Mouse (Mus musculus) Patski (cell line): ENCODE data around the gene Nts. TPM values are rescaled to one million over a fixed set of nuclear protein-coding genes. Genes with fewer than 3 reads are reported as not detected.
"Not testable (repeated sequence)": the region's sequence is repeated elsewhere in the genome, so short reads cannot be mapped to it uniquely, and the experiment has no call there.

ENCODE experiments used
- ATAC-seq: fragments of 100-300 bp; one replicate; pipeline ENCODE4 v1.8.0; 2021
- CTCF ChIA-PET: fragments of 350-600 bp; sonication (Branson Sonifier 250); formaldehyde crosslinking; loops from one replicate; lab custom pipeline; 2022; ENCODE audit warnings: inconsistent platforms; lab: Charles Lee
- POLR2A ChIA-PET: fragments of 350-600 bp; sonication (Branson Sonifier 250); formaldehyde crosslinking; loops from one replicate; lab custom pipeline; 2022; ENCODE audit warnings: antibody characterized with exemption, inconsistent platforms; lab: Charles Lee
- DNase-seq: peaks from one replicate; pipeline ENCODE4 v3.0.0-alpha.2; 2011; ENCODE audit warnings: low read depth, low spot score
- H3K27me3 ChIP-seq: fragments of 371-371 bp; one replicate; pipeline ENCODE4 v1.5.1; 2021
- CTCF ChIP-seq: fragments of 100-300 bp; IDR thresholded peaks from one replicate; pipeline ENCODE4 v1.5.1; 2021
- in situ Hi-C: fragments of 300-500 bp; cut with MboI; formaldehyde crosslinking; loops from 3 replicates; pipeline ENCODE4 v1.11.1; 2018; ENCODE audit warnings: low pct_unique_long_range_greater_than_20kb, mixed read lengths
- polyA plus RNA-seq: library from polyadenylated mRNA; unstranded; gene quantifications from one replicate; pipeline ENCODE4 v1.2.3, GENCODE M21; 2021

Gene Nts
- polyA plus RNA-seq, 1 experiment from 2014 or later, result not detected

DNA sequence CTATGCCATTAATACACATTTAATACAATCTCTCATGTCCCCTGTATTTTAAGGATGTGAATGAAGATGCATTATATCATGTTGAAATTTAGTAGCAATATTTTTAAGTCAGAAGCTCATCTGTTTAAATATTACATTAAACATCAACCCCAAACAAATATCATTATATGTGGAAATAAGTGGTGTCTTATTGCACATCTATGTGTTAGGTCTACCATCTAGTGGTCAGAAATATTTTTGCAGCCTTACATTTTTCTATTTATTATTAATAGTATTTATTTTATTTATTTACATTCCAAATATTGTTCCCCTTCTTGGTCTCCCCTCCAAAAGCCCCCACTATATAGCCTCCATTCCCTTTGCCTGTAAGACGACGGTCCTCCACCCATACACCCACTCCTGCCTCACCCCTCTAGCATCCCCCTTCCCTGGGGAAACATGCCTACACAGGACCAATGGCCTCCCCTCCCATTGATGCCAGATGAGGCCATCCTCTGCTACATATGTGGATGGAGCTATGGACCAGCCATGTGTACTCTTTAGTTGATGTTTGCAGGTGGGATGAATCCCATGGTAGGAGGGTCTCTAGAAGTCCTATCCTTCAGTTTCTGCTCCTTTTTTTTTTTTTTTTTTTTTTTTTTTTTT lies 45.3 kb downstream of the Nts start:
- DNase-seq (no peak), ATAC-seq (no peak)
- peaks cover 17% of the 10 kb centered on the region for H3K27me3 ChIP-seq
- ChIA-PET CTCF (no interaction called here), POLR2A (no interaction called here)
- in situ Hi-C loops, result loop anchor here (25.0 kb wide), 2 partner anchors 1708 to 1808 kb away; no protein-coding TSS in a partner anchor
- peak; percentile 39 for TF ChIP-seq CTCF

DNA sequence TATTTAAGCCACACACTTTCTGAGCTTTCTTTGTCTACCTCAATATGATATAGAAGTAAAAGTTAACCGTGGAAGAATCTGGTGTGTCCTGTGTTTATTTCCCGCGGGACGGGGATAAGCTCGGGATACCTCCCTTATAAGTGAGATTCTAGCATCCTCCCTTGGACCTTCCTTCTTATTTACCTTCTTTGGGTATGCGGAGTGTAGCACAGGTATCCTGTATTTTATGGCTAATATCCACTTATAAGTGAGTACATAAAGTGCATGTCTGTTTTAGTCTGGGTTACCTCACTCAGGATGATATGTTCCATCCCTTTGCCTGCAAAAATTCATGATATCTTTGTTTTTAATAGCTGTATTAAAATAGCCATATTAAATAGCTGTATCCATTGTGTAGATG lies 54.8 kb downstream of the Nts start:
- CTCF ChIA-PET, result interaction anchor here (0.9 to 1.8 kb wide), 3 partner anchors 10 to 17 kb away, joined by 3 to 5 read pairs (median 4); no protein-coding TSS in a partner anchor
- H3K27me3 ChIP-seq, result peaks cover 25% of the 10 kb centered on the region
- POLR2A ChIA-PET, ATAC-seq, DNase-seq: not testable (repeated sequence)
- in situ Hi-C loops, result loop anchor here (25.0 kb wide), 2 partner anchors 1698 to 1798 kb away; no protein-coding TSS in a partner anchor

DNA sequence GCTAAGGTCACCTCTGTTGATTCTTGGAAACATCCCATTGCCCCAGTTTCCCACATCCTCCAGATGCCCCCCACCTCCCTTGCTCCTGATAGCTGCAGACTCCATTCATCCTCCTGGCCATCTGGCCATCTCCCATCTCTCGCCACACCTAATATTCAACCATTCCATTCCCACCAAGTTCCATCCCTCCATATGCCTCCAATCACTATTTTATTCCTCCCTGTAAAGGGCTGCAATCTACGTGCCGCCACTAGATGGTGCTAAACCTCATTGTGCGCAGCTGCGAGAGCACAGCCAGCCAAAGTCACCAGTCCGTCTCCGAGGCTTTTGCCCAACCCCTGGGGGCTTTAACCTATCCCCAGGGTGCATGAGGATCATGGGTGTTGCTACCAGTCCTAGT lies 55.2 kb downstream of the Nts start:
- peak; percentile 60 for ATAC-seq
- DNase-seq, POLR2A ChIA-PET: not testable (repeated sequence)
- CTCF ChIA-PET, result interaction anchor here (1.4 to 1.8 kb wide), 2 partner anchors 9 to 14 kb away, joined by 4 to 5 read pairs; no protein-coding TSS in a partner anchor
- peaks cover 25% of the 10 kb centered on the region for H3K27me3 ChIP-seq
- peak; percentile 78 for TF ChIP-seq CTCF
- in situ Hi-C loops, result loop anchor here (25.0 kb wide), 2 partner anchors 1698 to 1798 kb away; no protein-coding TSS in a partner anchor

Other genes starting within 250 kb of the Nts start
- gene Rassf9, start 21.7 kb upstream of the Nts start, polyA plus RNA-seq, result 0.03 TPM